Mouse (Mus musculus): Measurements from ENCODE around the gene Iqcb1. TPM values are rescaled to one million over a fixed set of nuclear protein-coding genes. Genes with fewer than 3 reads are reported as not detected.

The Iqcb1 gene
- 22.6 TPM for polyA plus RNA-seq (2014; fragmentation: Illumina TruSeq; extraction: RNeasy Lipid Tissue Mini Kit (QIAGEN cat#74804); ENCODE audit: low read depth, low replicate concordance)

GRCm38 (mm10) chr16:36828054-36828786 is at the start of gene Iqcb1:
TSS of gene Iqcb1 (plus strand) at chr16:36828385.

GRCm38 (mm10) chr16:36784594-36785313 is 43.4 kb upstream of the Iqcb1 start, which contains the start of gene Slc15a2:
TSS of gene Slc15a2 (minus strand) at chr16:36784962.

DNA sequence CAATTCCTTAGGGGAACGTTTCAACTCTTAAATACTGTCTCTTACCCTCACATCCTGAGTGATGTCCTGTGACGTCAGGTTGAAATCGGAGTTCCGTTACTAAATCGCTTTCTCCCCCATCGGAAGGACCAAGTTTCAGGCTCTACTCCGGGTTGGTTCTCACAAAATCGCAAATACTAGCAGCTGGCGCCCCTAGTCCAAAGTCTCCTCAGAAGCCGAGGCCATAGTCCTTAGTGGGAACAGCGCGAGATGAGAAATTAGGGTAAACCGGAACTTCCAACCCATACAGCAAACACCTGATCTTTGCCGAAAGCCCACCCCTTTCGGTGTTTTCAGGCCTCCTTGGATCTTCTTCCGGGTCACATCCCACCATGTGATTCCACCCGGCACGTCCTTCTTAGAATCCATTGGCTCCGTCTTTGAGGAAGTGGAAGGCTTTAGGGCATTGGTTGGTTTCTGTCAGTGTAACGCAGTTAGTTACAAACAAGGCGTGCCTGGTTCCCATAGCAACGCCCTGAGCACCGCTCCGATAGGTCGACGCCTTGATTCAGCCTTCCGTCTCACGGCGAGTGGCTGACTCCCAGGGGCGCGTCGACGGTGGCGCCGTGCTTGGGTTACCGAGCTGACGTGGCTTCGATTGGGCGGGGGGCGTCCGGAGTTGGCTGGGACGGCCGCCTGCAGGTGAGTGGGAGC is 46.5 kb downstream of the Iqcb1 start, which contains the start of the genes Eaf2 and Golgb1:
Gene Eaf2 (minus strand): TSS at position 421 of the 693 bp plus-strand sequence.
Gene Golgb1 (plus strand): TSS at position 558 of the 693 bp plus-strand sequence.

Other genes starting within 250 kb of the Iqcb1 start
- gene Cd86, start 162.3 kb upstream of the Iqcb1 start, polyA plus RNA-seq (2014; fragmentation: Illumina TruSeq; extraction: RNeasy Lipid Tissue Mini Kit (QIAGEN cat#74804); ENCODE audit: low read depth, low replicate concordance): 12.1 TPM
- 122 TPM for gene Ildr1, start 134.4 kb upstream of the Iqcb1 start, polyA plus RNA-seq (2014; fragmentation: Illumina TruSeq; extraction: RNeasy Lipid Tissue Mini Kit (QIAGEN cat#74804); ENCODE audit: low read depth, low replicate concordance)
- 92.6 TPM for gene Slc15a2, start 43.4 kb upstream of the Iqcb1 start, polyA plus RNA-seq (2014; fragmentation: Illumina TruSeq; extraction: RNeasy Lipid Tissue Mini Kit (QIAGEN cat#74804); ENCODE audit: low read depth, low replicate concordance)
- gene Eaf2, start 46.6 kb downstream of the Iqcb1 start, polyA plus RNA-seq (2014; fragmentation: Illumina TruSeq; extraction: RNeasy Lipid Tissue Mini Kit (QIAGEN cat#74804); ENCODE audit: low read depth, low replicate concordance): 4.8 TPM
- 65.4 TPM for gene Golgb1, start 46.8 kb downstream of the Iqcb1 start, polyA plus RNA-seq (2014; fragmentation: Illumina TruSeq; extraction: RNeasy Lipid Tissue Mini Kit (QIAGEN cat#74804); ENCODE audit: low read depth, low replicate concordance)
- 3.2 TPM for gene Hcls1, start 106.6 kb downstream of the Iqcb1 start, polyA plus RNA-seq (2014; fragmentation: Illumina TruSeq; extraction: RNeasy Lipid Tissue Mini Kit (QIAGEN cat#74804); ENCODE audit: low read depth, low replicate concordance)
- gene Fbxo40, start 162.1 kb downstream of the Iqcb1 start, polyA plus RNA-seq (2014; fragmentation: Illumina TruSeq; extraction: RNeasy Lipid Tissue Mini Kit (QIAGEN cat#74804); ENCODE audit: low read depth, low replicate concordance): not detected
- gene Polq, start 183.4 kb downstream of the Iqcb1 start, polyA plus RNA-seq (2014; fragmentation: Illumina TruSeq; extraction: RNeasy Lipid Tissue Mini Kit (QIAGEN cat#74804); ENCODE audit: low read depth, low replicate concordance): 2.6 TPM

Data from sigmoid colon, adult 10 weeks (tissue).